Mouse (Mus musculus) embryonic facial prominence, embryonic 12.5 days (tissue): ENCODE measurements at regions not wholly inside any gene's neighbourhood (a gene's known extent, or its start where the extent isn't known, plus 50 kb on each side); places are given as distances from the start of the nearest gene placed in this dataset. TPM values are rescaled to one million over a fixed set of nuclear protein-coding genes. Genes with fewer than 3 reads are reported as not detected.

ENCODE experiments used
- microRNA-seq: library from miRNA; unstranded; fragments of <30 nt; microRNA quantifications from one replicate; pipeline ENCODE4, GENCODE M21; 2017

Small RNAs in the stretch of these regions (microRNA-seq; reads per million reads assigned to microRNA genes)
- gene Gm44375: not detected
